Mouse (Mus musculus) bone marrow, adult 2 months (tissue): Measurements from ENCODE around the gene Magi2. TPM values are rescaled to one million over a fixed set of nuclear protein-coding genes. Genes with fewer than 3 reads are reported as not detected.

ENCODE experiments used
- H3K27ac ChIP-seq: fragments of 200-500 bp; 2 replicates; pipeline ENCODE4 v1.5.1; 2012; ENCODE audit warnings: low read depth, mild to moderate bottlenecking, control low read depth, inconsistent platforms, low read length; ENCODE audit not compliant: control insufficient read depth, poor library complexity, insufficient read depth
- H3K4me1 ChIP-seq: fragments of 200-500 bp; 2 replicates; pipeline ENCODE4 v1.6.1; 2011; ENCODE audit warnings: low read length; ENCODE audit not compliant: control insufficient read depth, insufficient read depth
- H3K4me3 ChIP-seq: fragments of 200-500 bp; replicated peaks from 2 replicates; pipeline ENCODE3; 2011; ENCODE audit warnings: mild to moderate bottlenecking, low read depth, low read length, control low read depth; ENCODE audit not compliant: control insufficient read depth
- CTCF ChIP-seq: fragments of 200-500 bp; IDR thresholded peaks from 2 replicates; pipeline ENCODE4 v1.5.1; 2011; ENCODE audit warnings: low read length, control low read depth; ENCODE audit not compliant: control insufficient read depth, insufficient read depth
- POLR2A ChIP-seq: fragments of 200-500 bp; IDR thresholded peaks from 2 replicates; pipeline ENCODE4 v1.6.1; 2011; ENCODE audit warnings: low read depth, mild to moderate bottlenecking, control low read depth, low read length, borderline replicate concordance; ENCODE audit not compliant: control insufficient read depth
- WGBS: fragments of 180-500 bp; shearing (Covaris S2); methylation state at CpG from one replicate; pipeline ENCODE4 v1.1.7; 2018; 5-methylcytosine and 5-hydroxymethylcytosine counted together
- polyA plus RNA-seq: library from polyadenylated mRNA; stranded (reverse); fragments of >200 nt; gene quantifications from 2 replicates; pipeline ENCODE4 v1.2.4, GENCODE M21; 2011; ENCODE audit warnings: low replicate concordance; ENCODE audit not compliant: missing spikeins, insufficient read depth, insufficient read length

Magi2 gene
- polyA plus RNA-seq, 1 experiment = 0.47 TPM

DNA sequence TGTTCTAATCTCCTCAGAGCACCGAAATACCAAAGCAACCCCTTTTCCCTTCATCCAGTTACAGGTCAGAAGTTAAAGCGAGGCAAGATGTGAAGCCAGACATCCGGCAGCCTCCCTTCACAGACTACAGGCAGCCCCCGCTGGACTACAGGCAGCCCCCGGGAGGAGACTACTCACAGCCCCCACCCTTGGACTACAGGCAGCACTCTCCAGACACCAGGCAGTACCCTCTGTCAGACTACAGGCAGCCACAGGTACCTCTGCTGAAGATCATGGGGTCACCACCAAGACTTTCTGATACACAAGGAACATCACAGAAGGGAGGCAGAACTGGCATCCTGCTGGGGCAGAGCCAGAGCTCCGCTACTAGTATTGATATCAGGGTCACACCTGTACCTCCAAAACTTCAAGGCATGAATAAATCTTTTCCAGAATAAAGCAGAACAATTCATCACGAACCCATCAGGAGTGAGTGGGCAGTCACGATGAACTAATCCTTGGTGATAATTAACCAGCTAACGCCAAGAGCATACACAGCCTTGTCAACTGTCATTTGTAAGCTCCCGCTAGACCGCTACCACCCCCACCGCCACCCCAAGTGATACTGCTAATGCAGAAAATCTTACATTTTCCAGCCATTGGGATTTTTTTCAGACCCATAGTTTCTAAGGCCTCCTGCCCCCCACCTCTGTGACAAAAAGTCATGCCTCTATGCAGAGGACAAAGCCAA lies 1382.5 kb downstream of the Magi2 start:
- TF ChIP-seq POLR2A (no peak), CTCF (no peak)
- no peaks in the 10 kb centered on the region for H3K4me1 ChIP-seq
- no peak overlapping the region for H3K27ac ChIP-seq
- 87% methylated on average over 12 of the region's 12 CpGs for WGBS
- no peak overlapping the region for H3K4me3 ChIP-seq

GRCm38 (mm10) chr5:20610640-20611039 lies 1383.8 kb downstream of the Magi2 start:
- Histone ChIP-seq H3K4me3 (no peak overlapping the region), H3K4me1 (no peaks in the 10 kb centered on the region), H3K27ac (no peak overlapping the region)
- WGBS = 81% methylated on average over 2 of the region's 2 CpGs
- TF ChIP-seq CTCF (no peak), POLR2A (no peak)

DNA sequence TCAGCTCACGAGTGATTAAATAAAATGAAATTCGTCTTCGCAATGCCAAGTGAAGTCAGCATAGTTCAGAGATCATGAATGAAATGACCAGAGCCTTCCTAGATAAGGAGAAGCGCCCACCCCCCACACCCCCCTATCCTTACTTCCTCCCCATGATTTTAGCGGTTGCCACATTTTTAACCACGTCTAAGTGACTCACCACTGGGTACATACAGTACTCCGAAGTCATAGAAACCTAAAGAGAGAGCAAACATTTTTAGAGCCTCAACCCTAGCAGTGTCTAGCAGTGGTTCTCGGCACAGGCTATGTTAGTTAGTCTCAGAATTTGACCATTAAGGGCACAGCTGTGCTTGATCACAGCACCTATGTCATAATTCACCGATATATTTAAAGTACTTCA lies 1385.8 kb downstream of the Magi2 start:
- H3K27ac ChIP-seq = no peak overlapping the region
- 41% methylated on average over 9 of the region's 9 CpGs for WGBS
- no peak overlapping the region for H3K4me3 ChIP-seq
- no peaks in the 10 kb centered on the region for H3K4me1 ChIP-seq
- TF ChIP-seq CTCF = no peak
- TF ChIP-seq POLR2A = no peak

DNA sequence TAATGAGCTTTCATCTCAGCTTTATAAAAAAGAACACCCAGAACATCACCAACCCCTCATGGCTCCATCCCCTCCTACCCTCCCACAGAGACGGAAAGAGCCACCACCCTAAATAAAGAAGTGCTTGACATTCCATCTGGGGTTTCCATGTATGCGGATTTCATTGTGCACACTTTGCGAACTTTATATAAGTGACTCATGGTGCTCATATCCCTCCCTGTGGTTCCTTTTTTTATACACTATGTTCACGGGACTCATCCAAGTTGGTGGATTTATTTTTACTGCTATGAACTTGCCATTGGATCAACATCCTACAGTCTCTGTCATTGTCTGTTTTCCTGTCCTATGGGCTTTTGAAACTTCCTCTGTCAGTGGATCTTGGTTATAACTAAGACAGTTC lies 1388.1 kb downstream of the Magi2 start:
- Histone ChIP-seq H3K27ac (no peak overlapping the region), H3K4me3 (no peak overlapping the region), H3K4me1 (no peaks in the 10 kb centered on the region)
- TF ChIP-seq CTCF = no peak
- TF ChIP-seq POLR2A = no peak
- 84% methylated on average over 4 of the region's 4 CpGs for WGBS

DNA sequence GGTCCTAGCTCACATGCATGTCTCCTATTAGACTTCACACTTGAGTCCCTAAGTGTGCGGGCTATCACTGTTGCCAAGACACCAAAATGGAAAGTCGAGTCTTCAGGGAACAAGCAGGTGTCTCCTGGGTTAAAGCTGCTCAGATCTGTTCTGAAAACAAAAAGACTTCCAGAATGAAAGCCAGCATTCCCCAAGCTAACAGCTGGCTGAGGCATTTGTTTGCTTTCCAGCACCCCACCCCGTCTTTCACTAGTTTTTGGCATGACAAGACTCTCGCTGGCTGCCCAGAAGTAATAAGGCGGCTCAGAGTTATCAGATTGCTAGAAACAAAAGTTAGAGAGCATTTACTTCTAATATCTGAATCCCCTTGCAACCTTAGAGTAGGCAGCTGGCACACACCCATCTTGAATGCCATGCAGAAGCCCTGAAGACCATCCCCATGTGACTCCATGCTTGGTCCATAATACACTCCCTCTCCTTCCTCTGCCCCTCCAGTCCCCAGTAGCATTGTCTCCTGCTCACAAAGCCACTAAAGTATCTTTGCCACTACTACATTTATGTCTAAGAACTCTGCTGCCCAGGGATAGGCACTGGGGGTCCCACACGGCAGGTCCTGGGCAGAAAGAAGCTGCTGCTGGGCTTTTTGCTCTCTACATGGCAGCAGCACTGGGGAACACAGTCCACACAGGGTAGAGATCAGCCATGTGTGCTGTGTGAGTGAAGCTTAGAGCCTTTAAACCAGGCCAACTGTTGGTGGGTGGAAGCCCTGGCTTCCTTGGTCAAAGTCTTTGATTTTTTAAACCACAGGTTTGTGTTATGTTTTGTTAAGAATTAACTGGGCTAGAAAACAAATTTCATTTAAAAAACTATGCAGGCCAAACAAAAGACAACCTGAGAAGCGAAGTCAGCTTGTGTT lies 1394.0 kb downstream of the Magi2 start:
- no peak overlapping the region for H3K4me3 ChIP-seq
- TF ChIP-seq POLR2A (no peak), CTCF (no peak)
- WGBS = 85% methylated on average over 7 of the region's 7 CpGs
- no peaks in the 10 kb centered on the region for H3K4me1 ChIP-seq
- H3K27ac ChIP-seq = no peak overlapping the region

GRCm38 (mm10) chr5:20622417-20622816 lies 1395.6 kb downstream of the Magi2 start:
- no peak overlapping the region for H3K4me3 ChIP-seq
- no peaks in the 10 kb centered on the region for H3K4me1 ChIP-seq
- 77% methylated on average over 3 of the region's 3 CpGs for WGBS
- TF ChIP-seq POLR2A (no peak), CTCF (no peak)
- H3K27ac ChIP-seq = no peak overlapping the region

DNA sequence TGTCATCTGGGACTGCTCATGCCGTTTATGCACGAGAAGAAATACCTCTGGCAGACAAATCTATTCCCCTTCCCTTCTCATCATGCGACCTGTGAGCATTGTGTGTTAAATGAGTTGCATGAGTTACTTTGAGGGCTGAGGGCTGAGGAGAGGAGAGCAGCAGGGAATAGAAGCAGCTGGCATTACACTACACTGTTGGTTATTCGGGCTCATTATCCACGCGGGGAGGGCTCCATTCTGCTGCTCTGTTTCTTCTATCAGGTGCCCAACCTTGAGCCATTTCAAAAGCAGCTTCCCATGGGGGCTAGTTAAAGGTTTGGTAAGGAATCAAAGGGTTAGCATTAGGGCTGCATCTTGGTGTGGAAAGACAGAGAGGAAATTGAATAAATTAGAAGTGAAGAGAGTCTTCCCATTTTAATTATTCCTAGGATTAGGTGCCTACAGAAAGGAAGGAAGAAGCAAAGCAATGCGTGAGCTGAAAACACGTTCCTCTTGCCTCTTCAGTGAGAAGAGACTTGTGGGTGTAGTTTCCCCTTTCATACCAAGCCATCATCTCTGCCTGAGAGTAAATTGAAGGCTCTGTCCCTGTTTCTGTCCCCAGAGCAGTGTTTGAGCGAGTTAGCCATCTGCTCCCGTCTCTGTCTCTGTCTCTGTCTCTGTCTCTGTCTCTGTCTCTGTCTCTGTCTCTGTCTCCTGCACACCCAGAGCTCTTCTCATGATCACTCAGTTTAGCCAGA lies 1396.2 kb downstream of the Magi2 start:
- TF ChIP-seq CTCF (no peak), POLR2A (no peak)
- H3K4me1 ChIP-seq = no peaks in the 10 kb centered on the region
- no peak overlapping the region for H3K4me3 ChIP-seq
- WGBS = 65% methylated on average over 10 of the region's 10 CpGs
- no peak overlapping the region for H3K27ac ChIP-seq

DNA sequence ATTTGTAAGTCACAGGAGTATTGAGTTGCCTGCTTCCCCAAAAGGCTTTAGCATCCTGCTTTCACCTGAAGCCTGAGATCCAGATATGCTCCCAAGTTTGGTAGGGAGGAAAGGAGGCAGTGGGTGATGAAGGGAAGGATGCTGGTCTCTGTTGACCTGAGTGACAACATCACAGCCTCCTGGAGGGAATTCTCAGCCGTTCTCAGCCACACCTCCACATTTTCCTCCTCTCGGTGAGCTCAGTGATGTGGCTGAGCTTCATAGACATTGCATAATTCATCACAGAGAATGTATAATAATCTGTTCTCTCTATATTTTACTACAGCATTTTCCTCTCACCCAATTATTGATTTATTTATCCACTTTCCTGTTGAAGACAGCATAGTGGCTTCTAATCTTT lies 1398.3 kb downstream of the Magi2 start:
- Histone ChIP-seq H3K27ac (no peak overlapping the region), H3K4me1 (no peaks in the 10 kb centered on the region), H3K4me3 (no peak overlapping the region)
- TF ChIP-seq POLR2A (no peak), CTCF (no peak)
- 66% methylated on average over 2 of the region's 2 CpGs for WGBS
